Mouse (Mus musculus) testis, adult 2 months (tissue): ENCODE data around the gene Tbl2.

Experiments used
- CTCF ChIP-seq: fragments of 200-500 bp; IDR thresholded peaks from 2 replicates; pipeline ENCODE4 v1.5.1; 2012; ENCODE audit warnings: low read depth, mild to moderate bottlenecking, inconsistent platforms, low read length, moderate library complexity; ENCODE audit not compliant: control insufficient read depth, insufficient read depth, insufficient replicate concordance
- POLR2A ChIP-seq: fragments of 200-500 bp; IDR thresholded peaks from 2 replicates; pipeline ENCODE4 v1.6.1; 2012; ENCODE audit warnings: low read depth, mild to moderate bottlenecking, inconsistent platforms, low read length, moderate library complexity; ENCODE audit not compliant: control insufficient read depth

DNA sequence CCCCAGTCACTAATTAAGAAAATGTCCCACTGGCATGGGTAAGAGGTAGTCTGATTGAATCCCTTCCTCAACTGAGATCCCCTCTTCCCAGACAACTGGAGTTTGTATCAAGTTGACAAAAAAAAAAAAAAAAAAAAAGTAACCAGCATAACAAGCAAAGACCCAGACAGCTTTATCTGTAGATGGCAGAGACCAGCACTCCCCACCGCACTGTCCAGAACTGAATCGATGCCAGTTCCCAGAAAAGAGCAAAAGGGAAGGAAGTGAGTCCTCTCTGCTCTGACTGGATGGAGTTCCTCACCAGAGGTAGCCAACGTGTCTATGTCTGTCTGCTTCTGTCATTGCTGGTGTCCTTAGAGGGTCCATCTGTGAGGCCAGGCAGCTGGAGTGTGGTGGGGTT lies 3.9 kb upstream of the Tbl2 start:
- TF ChIP-seq CTCF (no peak), POLR2A (no peak)
